Comparison of ENCODE assay signal across 13 mouse cellular contexts in the genomic region with DNA sequence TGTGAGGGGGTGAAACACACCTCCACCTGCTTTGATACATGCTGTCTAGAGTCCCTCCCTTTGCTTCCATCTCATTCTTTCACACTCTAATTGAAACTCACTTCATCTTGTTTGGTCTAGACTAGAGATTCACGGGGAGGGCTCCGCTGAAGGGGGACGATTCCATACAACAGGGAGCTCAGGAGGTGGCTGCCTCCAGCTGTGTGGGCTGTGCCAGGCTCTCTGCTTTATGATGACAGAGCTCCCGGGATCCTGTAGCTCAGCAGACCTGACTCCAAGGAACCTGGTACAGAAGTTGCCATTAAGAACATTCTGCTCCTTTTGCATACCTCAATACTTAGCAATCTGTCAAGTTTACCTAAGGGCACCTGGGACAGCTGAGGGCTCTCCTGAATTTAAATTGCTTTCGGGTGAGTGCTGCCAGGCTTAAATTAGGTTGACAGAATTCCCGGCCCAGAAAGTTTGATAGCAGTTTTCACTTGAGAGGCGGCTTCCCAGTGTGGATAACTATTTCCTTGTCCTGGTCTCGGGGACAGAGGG.
DNase-seq lines count a peak whose midpoint lies in the region; ATAC-seq lines count a peak whose summit lies in the region.
"Had no signal": no experiment of that assay in that cellular context is flagged by ENCODE, and none has a peak within 500 bp of the region (broad histone marks: within the 10 kb centered on the region; RNA-seq: fewer than 3 reads in every experiment).

No protein-coding gene starts in this region.

- H3K4me3 ChIP-seq in hindbrain, embryonic 15.5 days = no peak overlapping the region
- no peak overlapping the region for H3K4me3 ChIP-seq in hindbrain, embryonic 10.5 days
- no peak overlapping the region for H3K4me3 ChIP-seq in midbrain, embryonic 11.5 days (ENCODE audit: low read depth, low read length)
- no peak overlapping the region for H3K4me3 ChIP-seq in midbrain, embryonic 14.5 days (replicated peaks; ENCODE audit: low read depth, low read length)
- no peak overlapping the region for H3K4me3 ChIP-seq in lung, embryonic 16.5 days (ENCODE audit: low read length)
- H3K4me3 ChIP-seq in neural tube, embryonic 13.5 days = no peak overlapping the region
- H3K4me3 ChIP-seq: embryonic facial prominence, embryonic 10.5 days; liver, embryonic 13.5 days had no signal

- no peak overlapping the region for H3K9ac ChIP-seq in hindbrain, embryonic 15.5 days
- H3K9ac ChIP-seq in midbrain, embryonic 11.5 days (ENCODE audit: low read length) = 0 out of 2 replicates have a peak overlapping the region, but pooled peaks have one; percentile 30
- no peak overlapping the region for H3K9ac ChIP-seq in midbrain, embryonic 14.5 days (replicated peaks; ENCODE audit: low read length)
- no peak overlapping the region for H3K9ac ChIP-seq in lung, embryonic 16.5 days (ENCODE audit: low read length)
- H3K9ac ChIP-seq in neural tube, embryonic 13.5 days = no peak overlapping the region; the same call in 1 of the 2 replicates
- H3K9ac ChIP-seq: liver, embryonic 13.5 days had no signal

- no peak overlapping the region for H3K27ac ChIP-seq in hindbrain, embryonic 15.5 days (replicated peaks)
- no peak overlapping the region for H3K27ac ChIP-seq in hindbrain, embryonic 10.5 days
- H3K27ac ChIP-seq in midbrain, embryonic 11.5 days (ENCODE audit: low read depth, low read length) = no peak overlapping the region
- H3K27ac ChIP-seq in midbrain, embryonic 14.5 days (replicated peaks; ENCODE audit: low read depth, low read length) = no peak overlapping the region
- H3K27ac ChIP-seq in lung, embryonic 16.5 days (ENCODE audit: low read length) = no peak overlapping the region
- H3K27ac ChIP-seq in neural tube, embryonic 13.5 days (replicated peaks) = peak overlapping the region; percentile 42
- H3K27ac ChIP-seq: embryonic facial prominence, embryonic 10.5 days; liver, embryonic 13.5 days had no signal

- WGBS in hindbrain, embryonic 15.5 days = 13% methylated on average over 8 of the region's 8 CpGs
- WGBS in hindbrain, embryonic 10.5 days = 10% methylated on average over 8 of the region's 8 CpGs
- WGBS in midbrain, embryonic 11.5 days = 14% methylated on average over 8 of the region's 8 CpGs
- 15% methylated on average over 8 of the region's 8 CpGs for WGBS in midbrain, embryonic 14.5 days
- WGBS in lung, embryonic 16.5 days = 11% methylated on average over 8 of the region's 8 CpGs
- 4% methylated on average over 8 of the region's 8 CpGs for WGBS in neural tube, embryonic 13.5 days

- DNase-seq in hindbrain, embryonic 10.5 days (ENCODE audit: low spot score) = no peak
- no peak for DNase-seq in midbrain, embryonic 11.5 days (ENCODE audit: low spot score, missing footprints)
- no peak for DNase-seq in midbrain, embryonic 14.5 days
- no peak for DNase-seq in cerebellum, postnatal 25 days
- DNase-seq: gastrocnemius, postnatal 25 days; liver, embryonic 13.5 days had no signal

- H3K36me3 ChIP-seq in hindbrain, embryonic 15.5 days = no peaks in the 10 kb centered on the region
- no peaks in the 10 kb centered on the region for H3K36me3 ChIP-seq in hindbrain, embryonic 10.5 days
- no peaks in the 10 kb centered on the region for H3K36me3 ChIP-seq in midbrain, embryonic 11.5 days (ENCODE audit: control insufficient read depth, insufficient read depth, low read length)
- H3K36me3 ChIP-seq in midbrain, embryonic 14.5 days (ENCODE audit: control insufficient read depth, insufficient read depth, low read length) = no peaks in the 10 kb centered on the region
- no peaks in the 10 kb centered on the region for H3K36me3 ChIP-seq in lung, embryonic 16.5 days (ENCODE audit: control insufficient read depth, insufficient read depth, low read length)
- no peaks in the 10 kb centered on the region for H3K36me3 ChIP-seq in neural tube, embryonic 13.5 days
- H3K36me3 ChIP-seq: embryonic facial prominence, embryonic 10.5 days; liver, embryonic 13.5 days had no signal

- peaks cover 40% of the 10 kb centered on the region for H3K4me1 ChIP-seq in hindbrain, embryonic 15.5 days (replicated peaks)
- H3K4me1 ChIP-seq in hindbrain, embryonic 10.5 days (replicated peaks) = peaks cover 36% of the 10 kb centered on the region
- H3K4me1 ChIP-seq in midbrain, embryonic 11.5 days (ENCODE audit: control insufficient read depth, insufficient read depth, low read length) = peaks cover 14% of the 10 kb centered on the region
- peaks cover 27% of the 10 kb centered on the region for H3K4me1 ChIP-seq in midbrain, embryonic 14.5 days (ENCODE audit: control insufficient read depth, insufficient read depth, low read length)
- peaks cover 10% of the 10 kb centered on the region; the same call in 1 of the 2 replicates for H3K4me1 ChIP-seq in lung, embryonic 16.5 days (replicated peaks; ENCODE audit: control insufficient read depth, insufficient read depth, low read length)
- H3K4me1 ChIP-seq in neural tube, embryonic 13.5 days (replicated peaks) = peaks cover 50% of the 10 kb centered on the region
- H3K4me1 ChIP-seq: liver, embryonic 13.5 days had no signal

- no peaks in the 10 kb centered on the region for H3K9me3 ChIP-seq in hindbrain, embryonic 15.5 days
- no peaks in the 10 kb centered on the region for H3K9me3 ChIP-seq in hindbrain, embryonic 10.5 days
- H3K9me3 ChIP-seq in midbrain, embryonic 11.5 days (ENCODE audit: control insufficient read depth, low read length) = no peaks in the 10 kb centered on the region
- no peaks in the 10 kb centered on the region for H3K9me3 ChIP-seq in midbrain, embryonic 14.5 days (ENCODE audit: control insufficient read depth, low read length)
- no peaks in the 10 kb centered on the region for H3K9me3 ChIP-seq in lung, embryonic 16.5 days (ENCODE audit: control insufficient read depth, low read length)
- no peaks in the 10 kb centered on the region for H3K9me3 ChIP-seq in neural tube, embryonic 13.5 days
- H3K9me3 ChIP-seq: embryonic facial prominence, embryonic 10.5 days; liver, embryonic 13.5 days had no signal

- no peak overlapping the region for H3K4me2 ChIP-seq in hindbrain, embryonic 15.5 days
- no peak overlapping the region for H3K4me2 ChIP-seq in midbrain, embryonic 11.5 days
- no peak overlapping the region for H3K4me2 ChIP-seq in midbrain, embryonic 14.5 days (ENCODE audit: low read length)
- peak overlapping the region; percentile 8; the same call in 1 of the 2 replicates for H3K4me2 ChIP-seq in lung, embryonic 16.5 days (ENCODE audit: low read depth, low read length)
- no peak overlapping the region for H3K4me2 ChIP-seq in neural tube, embryonic 13.5 days
- H3K4me2 ChIP-seq: liver, embryonic 13.5 days had no signal

- peak; percentile 68; the same call in 1 of the 2 replicates for ATAC-seq in hindbrain, embryonic 15.5 days (ENCODE audit: low FRiP score, low read depth)
- ATAC-seq in midbrain, embryonic 11.5 days (ENCODE audit: low FRiP score) = no peak
- ATAC-seq in midbrain, embryonic 14.5 days (ENCODE audit: low FRiP score, low TSS enrichment) = no peak
- peak; percentile 64 for ATAC-seq in lung, embryonic 16.5 days (ENCODE audit: low read depth)
- peak; percentile 52; the same call in 1 of the 2 replicates for ATAC-seq in neural tube, embryonic 13.5 days (ENCODE audit: low read depth)
- ATAC-seq: activated CD4-positive, CD25-positive, alpha-beta regulatory T cell, adult 4 months; CD4-positive, CD25-positive, alpha-beta regulatory T cell, adult 4 months; intestine, embryonic 16.5 days had no signal

- no peaks in the 10 kb centered on the region for H3K27me3 ChIP-seq in hindbrain, embryonic 15.5 days
- H3K27me3 ChIP-seq in hindbrain, embryonic 10.5 days (ENCODE audit: insufficient read depth, poor library complexity, severe bottlenecking) = peaks cover 9% of the 10 kb centered on the region; the same call in 1 of the 2 replicates
- H3K27me3 ChIP-seq in midbrain, embryonic 11.5 days (ENCODE audit: control insufficient read depth, insufficient read depth, low read length) = peaks cover 2% of the 10 kb centered on the region; the same call in 1 of the 2 replicates
- no peaks in the 10 kb centered on the region for H3K27me3 ChIP-seq in midbrain, embryonic 14.5 days (ENCODE audit: control insufficient read depth, insufficient read depth, low read length)
- no peaks in the 10 kb centered on the region for H3K27me3 ChIP-seq in lung, embryonic 16.5 days (ENCODE audit: control insufficient read depth, insufficient read depth, low read depth, low read length)
- no peaks in the 10 kb centered on the region for H3K27me3 ChIP-seq in neural tube, embryonic 13.5 days
- H3K27me3 ChIP-seq: liver, embryonic 13.5 days had no signal

Comparison
In these comparisons a context has a peak if more than half of its experiments do, and no peak if none do; other contexts are left out.
1. ATAC-seq: peak in hindbrain, embryonic 15.5 days (single experiment), lung, embryonic 16.5 days (single experiment) and neural tube, embryonic 13.5 days (single experiment); none in midbrain, embryonic 11.5 days (single experiment) and midbrain, embryonic 14.5 days (single experiment).